Mouse (Mus musculus) cerebellum, postnatal 36 days (tissue): ENCODE data around the gene Cd34.
A peak's percentile ranks its signal among the peaks of the same experiment; 100 is the strongest.

Experiments
- DNase-seq, 2 experiments: peaks; one replicate each; pipeline ENCODE4 v3.0.0; 2021 to 2022; ENCODE audit warnings: mixed read lengths in 2 of 2

Cd34 gene

DNA sequence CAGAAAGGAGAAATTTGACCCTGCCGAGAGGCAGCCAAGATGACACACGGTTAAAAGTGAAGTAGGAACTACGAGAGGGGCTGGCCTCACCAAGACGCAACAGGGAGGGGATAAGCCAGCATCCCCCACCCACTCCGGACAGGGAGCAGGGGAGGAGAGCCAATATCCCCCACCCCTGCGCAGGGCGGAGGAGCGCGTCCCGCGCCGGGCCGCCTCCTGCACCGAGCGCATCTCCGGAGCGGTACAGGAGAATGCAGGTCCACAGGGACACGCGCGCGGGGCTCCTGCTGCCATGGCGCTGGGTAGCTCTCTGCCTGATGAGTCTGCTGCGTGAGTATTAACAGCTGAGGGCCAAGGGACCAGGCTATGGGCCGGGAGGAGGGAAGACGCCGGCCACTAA lies at the start of gene Cd34:
Gene Cd34 (plus strand): TSS at position 105 of the 400 bp plus-strand sequence.
- DNase-seq = peak in 1 of 2 experiments; percentile 15

GRCm38 (mm10) chr1:194894513-194894912 lies 44.1 kb upstream of the Cd34 start:
- no peak for DNase-seq

- DNase-seq = no peak
These were observed 43.3 kb upstream of the Cd34 start for GRCm38 (mm10) chr1:194895287-194895686.

GRCm38 (mm10) chr1:194901075-194901474 lies 37.5 kb upstream of the Cd34 start:
- DNase-seq = no peak

DNA sequence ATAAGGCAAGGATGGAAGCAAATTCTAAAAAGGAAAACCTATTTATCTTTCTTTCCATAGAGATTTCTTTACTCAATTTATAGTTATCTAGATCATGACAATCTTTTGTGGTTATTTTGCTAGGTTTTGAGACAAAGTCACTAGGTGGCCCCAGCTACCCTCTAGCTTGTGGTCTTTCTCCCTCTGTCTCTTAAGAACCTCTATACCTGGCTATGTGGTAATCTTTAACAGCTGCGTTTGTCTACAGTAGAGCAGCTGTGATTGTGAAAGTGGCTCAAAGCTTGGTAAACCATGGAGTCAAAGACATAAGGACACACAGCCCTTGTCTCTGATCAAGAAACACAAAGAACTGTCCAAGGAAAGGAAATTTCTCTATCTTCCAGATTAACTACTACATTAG lies 36.8 kb upstream of the Cd34 start:
- DNase-seq = no peak

DNA sequence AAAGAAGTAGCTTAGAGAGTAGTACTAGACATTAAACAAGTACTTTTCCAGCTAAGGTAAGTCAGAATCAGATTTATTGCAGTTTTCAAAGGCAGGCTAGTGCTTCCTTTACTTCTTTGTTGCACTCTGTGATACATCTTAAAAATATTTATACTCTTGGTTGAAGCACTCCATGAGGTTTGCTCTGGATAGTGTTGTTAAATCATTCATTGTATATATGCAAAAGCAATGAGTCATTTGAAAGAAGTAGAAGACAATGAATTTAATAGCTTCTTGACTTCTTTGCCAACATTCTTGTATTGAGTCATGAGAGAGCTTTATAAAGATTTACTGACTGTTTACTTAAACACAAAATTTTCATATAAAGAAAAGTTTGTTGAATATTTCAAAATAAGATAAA lies 29.7 kb upstream of the Cd34 start:
- DNase-seq = no peak

DNA sequence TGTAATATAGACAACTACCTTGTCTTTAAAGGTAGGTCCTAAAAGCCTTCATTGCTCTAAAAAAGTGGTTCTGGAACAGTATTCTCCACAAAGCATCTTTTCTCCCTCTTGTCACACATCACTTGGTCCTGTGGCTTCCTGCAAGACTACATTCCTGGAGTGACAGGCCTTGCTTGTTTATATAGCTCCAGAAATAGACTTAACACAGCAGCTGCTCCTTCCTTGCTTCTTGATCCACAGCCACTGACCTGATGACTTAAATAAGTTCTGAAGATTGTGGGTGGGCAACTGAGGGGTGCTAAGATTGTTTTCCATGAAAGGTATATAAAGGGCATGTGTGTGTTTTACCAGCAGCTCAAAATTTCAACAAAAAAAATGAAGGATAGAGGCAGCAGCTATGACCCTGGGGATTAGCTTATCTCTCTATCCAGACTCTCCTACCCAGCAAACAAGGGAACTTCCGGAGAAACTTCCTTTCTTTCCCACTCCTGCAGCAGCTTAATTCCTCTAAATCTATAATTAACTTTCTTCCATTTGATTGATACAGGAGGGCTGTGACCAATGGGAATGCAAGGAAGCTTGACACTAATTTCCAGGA lies 12.8 kb upstream of the Cd34 start:
- no peak for DNase-seq

DNA sequence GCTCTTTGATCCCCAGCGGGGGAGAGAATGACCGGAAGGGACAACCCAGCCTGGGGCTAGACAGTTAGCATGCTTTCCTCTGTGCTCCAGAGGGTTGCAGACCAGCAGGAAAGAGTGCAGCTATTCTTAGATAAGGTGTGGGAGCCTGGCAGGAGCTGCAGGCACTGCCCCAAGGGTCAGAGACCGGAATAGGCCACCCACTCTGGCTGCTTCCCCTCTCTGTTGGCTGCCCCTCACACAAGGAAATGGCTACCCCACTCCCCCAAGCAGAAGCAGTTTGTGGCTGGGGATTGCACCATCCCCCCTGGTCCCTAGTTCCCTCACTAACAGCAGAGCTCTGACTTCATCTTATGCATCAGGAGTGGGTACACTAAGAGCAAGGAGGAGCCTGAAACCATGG lies 10.7 kb upstream of the Cd34 start:
- DNase-seq = no peak

DNA sequence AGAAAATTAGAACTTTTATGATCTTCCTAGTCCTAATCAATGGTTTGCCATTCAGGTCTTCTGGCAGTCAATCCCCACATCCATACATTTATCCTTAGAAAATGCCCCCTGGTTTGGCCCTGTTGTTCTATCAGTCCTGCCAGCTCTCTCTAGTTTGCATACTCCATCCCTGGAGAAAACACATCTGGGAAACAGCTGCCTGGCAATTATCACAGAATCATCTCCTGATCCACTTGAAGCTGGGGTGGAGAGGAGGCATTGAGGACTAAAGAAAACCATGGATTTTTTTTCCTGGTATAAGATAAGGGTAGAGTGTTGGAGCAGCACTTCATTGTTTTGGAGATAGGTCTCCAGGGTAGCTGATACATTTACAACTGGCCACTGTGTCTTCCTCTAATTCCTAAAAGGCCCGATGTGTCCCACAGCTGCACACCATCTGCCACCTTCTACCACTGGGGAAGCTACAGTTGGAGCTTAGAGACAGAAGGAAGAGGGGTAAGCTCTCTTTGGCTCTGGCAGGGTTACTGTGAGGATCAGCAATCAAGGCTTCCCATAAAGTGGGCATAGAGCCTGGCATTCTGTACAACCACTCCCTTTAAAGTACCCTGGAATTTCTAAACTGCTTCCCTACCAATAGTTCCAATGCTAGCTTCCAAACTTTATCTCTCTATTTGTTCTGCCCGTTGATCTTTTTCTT lies 9.2 kb upstream of the Cd34 start:
- no peak for DNase-seq

DNA sequence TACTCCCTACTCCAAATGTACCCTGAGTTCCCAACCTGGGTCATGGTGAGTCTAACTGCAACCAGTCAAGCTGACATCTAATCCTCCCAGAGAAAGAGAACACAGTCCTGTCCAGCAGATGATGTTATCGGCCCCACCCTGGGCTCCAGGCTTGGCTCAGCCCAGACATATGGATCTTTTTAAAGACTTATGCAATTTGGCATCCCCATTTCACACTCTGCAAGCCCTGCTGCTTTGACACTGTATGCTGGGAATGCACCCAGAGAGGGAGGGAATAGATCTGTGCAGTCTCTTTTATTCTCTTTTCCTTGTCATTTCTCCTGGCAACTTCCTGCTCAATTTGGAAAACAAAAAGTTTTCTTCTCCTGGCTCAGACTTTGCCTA lies 8.7 kb upstream of the Cd34 start:
- no peak for DNase-seq

GRCm38 (mm10) chr1:194930706-194931105 lies 7.9 kb upstream of the Cd34 start:
- DNase-seq = no peak

DNA sequence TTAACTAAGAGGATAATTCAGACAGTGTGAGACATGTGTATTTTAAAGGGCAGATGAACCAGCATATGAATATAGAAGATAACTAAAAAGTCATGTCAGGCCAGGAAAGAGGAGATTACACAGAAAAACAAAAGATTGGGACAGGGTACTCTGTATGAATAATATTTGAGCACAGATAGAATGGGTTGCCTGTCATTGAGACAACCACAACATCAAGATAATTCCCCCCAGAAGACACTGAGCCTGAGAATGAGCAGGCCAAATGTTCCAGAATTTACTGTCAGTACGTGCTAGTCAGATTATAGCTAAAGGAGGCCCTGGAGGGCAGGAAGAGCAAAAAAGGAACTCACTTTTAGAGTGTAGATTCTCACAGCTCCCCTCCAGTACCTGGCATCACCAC lies 3.3 kb upstream of the Cd34 start:
- DNase-seq = no peak

DNA sequence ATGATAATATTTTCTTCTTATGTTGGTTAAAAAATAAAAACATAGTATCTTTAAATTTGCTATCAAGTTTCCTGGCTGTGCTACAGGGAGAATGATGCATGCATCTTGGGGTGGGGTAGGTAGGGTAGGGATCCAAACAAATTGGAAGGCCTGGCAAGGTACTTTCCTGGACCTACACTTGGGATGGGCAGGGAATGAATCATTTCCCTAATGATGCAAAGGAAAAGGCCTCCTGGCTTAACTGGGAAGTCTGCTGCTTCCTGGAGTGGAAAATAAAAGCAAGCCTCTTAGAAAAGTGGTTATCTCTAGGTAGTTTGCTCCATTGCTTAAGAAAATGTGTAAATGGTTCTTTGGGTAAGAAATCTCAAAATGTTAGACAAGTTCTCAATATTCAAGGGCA lies 2.9 kb downstream of the Cd34 start:
- DNase-seq = no peak

GRCm38 (mm10) chr1:194942912-194943311 lies 4.3 kb downstream of the Cd34 start:
- DNase-seq = no peak

- no peak for DNase-seq
These were observed 4.9 kb downstream of the Cd34 start for GRCm38 (mm10) chr1:194943485-194943884.

- no peak for DNase-seq
These were observed 6.8 kb downstream of the Cd34 start for GRCm38 (mm10) chr1:194945382-194945781.

DNA sequence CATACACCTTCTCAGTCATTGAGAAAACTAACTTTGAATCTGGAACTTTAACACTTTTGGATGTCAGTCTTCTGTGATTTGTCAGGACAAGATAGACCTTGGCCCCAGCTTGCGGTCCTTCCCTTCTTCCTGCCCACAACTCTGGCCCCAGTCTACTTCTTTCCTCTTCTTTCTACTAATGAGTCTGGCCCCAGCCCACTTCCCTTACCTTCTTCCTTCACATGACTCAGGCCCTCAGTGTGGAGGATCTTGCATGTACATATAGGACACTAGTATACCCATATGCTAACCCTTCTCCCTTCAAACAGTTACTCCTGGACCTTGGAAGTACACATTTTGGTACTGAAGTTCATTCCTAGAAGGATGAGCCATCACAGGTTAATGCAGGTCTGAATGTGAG lies 7.8 kb downstream of the Cd34 start:
- no peak for DNase-seq

GRCm38 (mm10) chr1:194950913-194951312 lies 12.3 kb downstream of the Cd34 start:
- DNase-seq = peak in 1 of 2 experiments; percentile 8

GRCm38 (mm10) chr1:194952891-194953290 lies 14.3 kb downstream of the Cd34 start:
- no peak for DNase-seq

DNA sequence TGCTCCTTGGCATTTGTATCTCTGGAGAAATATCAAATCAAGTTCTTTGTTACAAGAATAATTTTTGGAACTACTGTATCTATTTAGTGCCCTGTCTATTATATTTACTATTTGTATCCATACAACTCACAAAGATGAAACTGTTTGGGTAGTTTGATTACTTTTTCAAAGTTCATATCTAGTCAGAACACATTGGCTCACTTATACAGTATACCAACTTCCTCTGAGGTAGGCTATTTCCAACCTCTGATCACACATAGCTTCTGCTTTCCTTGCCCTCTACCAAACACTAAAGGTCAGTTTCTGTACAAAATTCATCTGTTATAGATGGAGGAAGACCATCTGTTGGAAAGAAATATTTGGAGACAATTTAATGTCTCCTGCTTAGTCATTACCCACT lies 16.1 kb downstream of the Cd34 start:
- no peak for DNase-seq

- DNase-seq = no peak
These were observed 17.1 kb downstream of the Cd34 start for GRCm38 (mm10) chr1:194955749-194956148.

- no peak for DNase-seq
These were observed 18.4 kb downstream of the Cd34 start for GRCm38 (mm10) chr1:194957021-194957420.

GRCm38 (mm10) chr1:194962181-194962580 lies 23.6 kb downstream of the Cd34 start:
- DNase-seq = peak; percentile 70 to 72

GRCm38 (mm10) chr1:194962712-194963111 lies 24.1 kb downstream of the Cd34 start:
- DNase-seq = no peak

- no peak for DNase-seq
These were observed 33.4 kb downstream of the Cd34 start for GRCm38 (mm10) chr1:194971980-194972379.
